Mouse (Mus musculus) lung, embryonic 16.5 days (tissue): ENCODE results near the gene Gpr87. TPM values are rescaled to one million over a fixed set of nuclear protein-coding genes. Genes with fewer than 3 reads are reported as not detected.

ENCODE experiments used
- ATAC-seq: fragments of 200-750 bp; cut with Nextera tagmentation; 2 replicates; pipeline ENCODE4 v1.8.0; 2017; ENCODE audit warnings: low read depth, mild to moderate bottlenecking, moderate library complexity
- H3K27ac ChIP-seq: fragments of 300-500 bp; sonication (generic); 2 replicates; pipeline ENCODE4 v1.5.1; 2014; ENCODE audit warnings: mild to moderate bottlenecking, control low read depth, low read length
- H3K27me3 ChIP-seq: fragments of 300-500 bp; sonication (generic); 2 replicates; pipeline ENCODE4 v1.6.1; 2014; ENCODE audit warnings: low read depth, low read length, mixed read lengths; ENCODE audit not compliant: control insufficient read depth, insufficient read depth
- H3K36me3 ChIP-seq: fragments of 300-500 bp; sonication (generic); 2 replicates; pipeline ENCODE4 v1.6.1; 2014; ENCODE audit warnings: low read length; ENCODE audit not compliant: control insufficient read depth, insufficient read depth
- H3K4me1 ChIP-seq: fragments of 300-500 bp; sonication (generic); replicated peaks from 2 replicates; pipeline ENCODE4 v1.6.1; 2014; ENCODE audit warnings: low read length, mixed read lengths; ENCODE audit not compliant: control insufficient read depth, insufficient read depth
- H3K4me2 ChIP-seq: fragments of 300-500 bp; sonication (generic); 2 replicates; pipeline ENCODE4 v1.6.1; 2014; ENCODE audit warnings: low read depth, low read length, control low read depth
- H3K4me3 ChIP-seq: fragments of 300-500 bp; sonication (generic); 2 replicates; pipeline ENCODE4 v1.5.1; 2014; ENCODE audit warnings: mild to moderate bottlenecking, low read length, control low read depth
- H3K9ac ChIP-seq: fragments of 300-500 bp; sonication (generic); 2 replicates; pipeline ENCODE4 v1.6.1; 2014; ENCODE audit warnings: low read length, control low read depth
- H3K9me3 ChIP-seq: fragments of 300-500 bp; sonication (generic); 2 replicates; pipeline ENCODE4 v1.6.1; 2016; ENCODE audit warnings: low read length; ENCODE audit not compliant: control insufficient read depth
- WGBS: fragments of 180-500 bp; shearing (Covaris S2); extraction: QIAGEN DNeasy Blood & Tissue Kit; methylation state at CpG from one replicate; pipeline ENCODE4 v1.1.7; 2014; 5-methylcytosine and 5-hydroxymethylcytosine counted together
- polyA plus RNA-seq: library from polyadenylated mRNA; unstranded; fragments of >200 nt; fragmentation: Nextera tagmentation; extraction: Ambion mirVana; gene quantifications from 2 replicates; pipeline ENCODE4 v1.2.1, GENCODE M21; 2015

Gene Gpr87
- 0.20 TPM in 1 of 2 replicates, not detected in the other for polyA plus RNA-seq

DNA sequence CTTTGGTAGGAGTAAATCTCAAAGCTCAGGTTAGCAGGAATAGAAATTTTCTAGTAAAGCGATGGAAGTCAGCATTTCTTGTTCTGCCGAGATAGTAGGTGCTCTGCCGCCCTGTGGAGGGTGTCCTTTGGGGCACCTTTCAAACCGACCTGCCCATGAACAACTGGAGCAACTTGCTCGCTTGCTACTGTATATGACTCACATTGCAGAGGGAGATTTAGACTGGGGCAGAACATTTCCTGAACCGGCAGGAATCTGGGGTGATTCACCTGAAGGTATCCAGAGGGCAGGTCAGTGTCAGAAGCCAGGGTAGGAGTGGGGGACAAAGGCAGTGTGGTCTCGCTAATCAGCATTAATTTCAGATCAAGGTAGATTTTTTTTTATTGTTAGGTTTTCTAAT lies at the start of gene Gpr87:
Gene Gpr87 (minus strand): TSS at position 167 of the 400 bp plus-strand sequence.
- WGBS, result 79% methylated on average over 7 of the region's 7 CpGs
- no peak within 1 kb of the TSS for H3K4me2 ChIP-seq
- H3K36me3 ChIP-seq, result no peaks in the 10 kb centered on the region
- no peaks in the 10 kb centered on the region for H3K27me3 ChIP-seq
- H3K4me1 ChIP-seq, result no peaks in the 10 kb centered on the region
- H3K27ac ChIP-seq, result no peak within 1 kb of the TSS
- no peak within 1 kb of the TSS for H3K4me3 ChIP-seq
- no peak for ATAC-seq
- no peak within 1 kb of the TSS for H3K9ac ChIP-seq
- no peaks in the 10 kb centered on the region for H3K9me3 ChIP-seq

DNA sequence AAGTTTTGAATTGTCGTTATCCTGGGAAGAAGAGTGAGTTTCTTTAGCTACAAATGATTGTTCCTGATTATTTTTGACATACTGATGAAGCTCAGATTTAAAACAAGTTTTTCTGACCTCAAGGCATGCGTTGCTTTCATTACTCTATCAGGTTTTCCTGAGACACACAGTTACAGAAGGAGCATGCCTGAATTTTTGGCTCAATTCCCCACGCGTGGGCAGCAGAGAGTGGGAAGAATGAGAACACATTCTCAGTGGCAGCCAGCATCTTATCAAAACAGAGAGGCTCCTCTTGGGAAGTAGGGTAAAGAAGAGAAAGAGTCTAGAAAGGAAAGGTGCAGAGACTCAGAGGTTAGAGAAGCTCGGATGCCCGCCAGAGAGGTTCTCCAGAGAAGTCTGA lies 48.5 kb upstream of the Gpr87 start:
- no peaks in the 10 kb centered on the region for H3K36me3 ChIP-seq
- H3K9ac ChIP-seq, result no peak overlapping the region
- H3K4me3 ChIP-seq, result no peak overlapping the region
- ATAC-seq, result no peak
- H3K9me3 ChIP-seq, result no peaks in the 10 kb centered on the region
- H3K27me3 ChIP-seq, result no peaks in the 10 kb centered on the region
- H3K4me2 ChIP-seq, result no peak overlapping the region
- 59% methylated on average over 6 of the region's 6 CpGs for WGBS
- no peak overlapping the region for H3K27ac ChIP-seq
- no peaks in the 10 kb centered on the region for H3K4me1 ChIP-seq

DNA sequence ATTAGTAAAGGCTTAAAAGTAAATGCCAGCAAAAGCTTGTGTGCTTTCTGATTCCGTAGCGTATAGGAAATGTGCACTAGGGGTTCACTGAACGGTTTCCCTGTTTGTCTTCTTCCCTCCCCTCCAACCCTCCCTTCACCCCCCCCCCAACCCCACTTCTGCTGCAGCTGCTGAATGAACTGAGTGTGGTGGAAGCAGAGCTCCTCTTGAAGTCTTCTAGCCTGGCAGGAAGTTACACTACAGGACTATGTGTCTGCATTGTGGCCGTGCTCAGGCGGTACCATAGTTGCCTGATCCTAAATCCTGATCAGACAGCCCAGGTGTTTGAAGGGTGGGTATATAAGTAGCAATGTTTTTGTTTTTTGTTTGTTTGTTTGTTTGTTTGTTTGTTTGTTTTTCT lies 40.0 kb upstream of the Gpr87 start:
- Histone ChIP-seq H3K4me2 (no peak overlapping the region), H3K9ac (no peak overlapping the region), H3K4me3 (no peak overlapping the region), H3K27ac (no peak overlapping the region), H3K9me3 (no peaks in the 10 kb centered on the region), H3K36me3 (no peaks in the 10 kb centered on the region), H3K4me1 (0 out of 2 replicates have a peak, but pooled peaks cover 2% of the 10 kb centered on the region), H3K27me3 (no peaks in the 10 kb centered on the region)
- WGBS, result 57% methylated on average over 5 of the region's 5 CpGs
- ATAC-seq, result no peak

DNA sequence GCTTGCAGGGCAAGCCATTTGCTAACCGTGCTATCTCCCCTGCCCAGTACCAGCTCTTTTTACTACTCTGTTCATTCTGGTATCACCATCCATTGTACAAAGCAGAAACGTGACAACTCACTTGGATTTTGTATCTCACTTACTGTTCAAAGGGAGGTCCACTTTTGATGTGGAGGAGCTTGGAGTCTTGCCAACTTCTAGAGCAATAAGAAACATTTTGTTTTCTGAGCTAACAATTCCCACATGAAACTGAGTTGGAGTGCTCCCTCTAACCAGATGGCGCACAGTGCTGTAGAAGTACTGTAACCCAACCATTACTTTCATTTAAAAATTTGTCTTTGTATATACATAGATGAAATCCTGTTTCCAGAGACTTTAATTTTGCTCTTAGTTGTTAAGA lies 36.0 kb upstream of the Gpr87 start:
- no peaks in the 10 kb centered on the region for H3K27me3 ChIP-seq
- ATAC-seq, result no peak
- H3K4me1 ChIP-seq, result peaks cover 17% of the 10 kb centered on the region
- H3K9me3 ChIP-seq, result no peaks in the 10 kb centered on the region
- no peak overlapping the region for H3K9ac ChIP-seq
- H3K36me3 ChIP-seq, result no peaks in the 10 kb centered on the region
- no peak overlapping the region for H3K4me2 ChIP-seq
- no peak overlapping the region for H3K4me3 ChIP-seq
- no peak overlapping the region for H3K27ac ChIP-seq
- 35% methylated on average over 3 of the region's 3 CpGs for WGBS

GRCm38 (mm10) chr3:59228730-59229551 lies 34.0 kb upstream of the Gpr87 start:
- Histone ChIP-seq H3K4me2 (peak overlapping the region; percentile 46), H3K4me3 (peak overlapping the region; percentile 9; the same call in 1 of the 2 replicates), H3K9me3 (no peaks in the 10 kb centered on the region), H3K27ac (peak overlapping the region; percentile 95), H3K36me3 (no peaks in the 10 kb centered on the region), H3K27me3 (no peaks in the 10 kb centered on the region), H3K4me1 (peaks cover 15% of the 10 kb centered on the region), H3K9ac (no peak overlapping the region)
- 18% methylated on average over 10 of the region's 10 CpGs for WGBS
- peak; percentile 92 for ATAC-seq

- H3K4me1 ChIP-seq, result peaks cover 15% of the 10 kb centered on the region
- ATAC-seq, result no peak
- 95% methylated on average over 9 of the region's 9 CpGs for WGBS
Observed at GRCm38 (mm10) chr3:59227696-59228095, 32.8 kb upstream of the Gpr87 start.

GRCm38 (mm10) chr3:59225411-59225810 lies 30.5 kb upstream of the Gpr87 start:
- Histone ChIP-seq H3K36me3 (no peaks in the 10 kb centered on the region), H3K9ac (no peak overlapping the region), H3K4me3 (no peak overlapping the region), H3K27ac (no peak overlapping the region), H3K27me3 (no peaks in the 10 kb centered on the region), H3K4me2 (no peak overlapping the region), H3K4me1 (peaks cover 15% of the 10 kb centered on the region), H3K9me3 (no peaks in the 10 kb centered on the region)
- no peak for ATAC-seq

More at GRCm38 (mm10) chr3:59227696-59228095, 32.8 kb upstream of the Gpr87 start:
- H3K4me3 ChIP-seq, result no peak overlapping the region
- H3K36me3 ChIP-seq, result no peaks in the 10 kb centered on the region
- no peak overlapping the region for H3K9ac ChIP-seq
- no peaks in the 10 kb centered on the region for H3K27me3 ChIP-seq
- no peaks in the 10 kb centered on the region for H3K9me3 ChIP-seq
- H3K4me2 ChIP-seq, result no peak overlapping the region
- no peak overlapping the region for H3K27ac ChIP-seq

- Histone ChIP-seq H3K4me2 (no peak overlapping the region), H3K36me3 (no peaks in the 10 kb centered on the region), H3K27me3 (no peaks in the 10 kb centered on the region), H3K9me3 (no peaks in the 10 kb centered on the region), H3K9ac (no peak overlapping the region), H3K4me1 (peaks cover 3% of the 10 kb centered on the region; the same call in 1 of the 2 replicates), H3K4me3 (no peak overlapping the region), H3K27ac (no peak overlapping the region)
- ATAC-seq, result no peak
- WGBS, result 79% methylated on average over 2 of the region's 2 CpGs
Observed at GRCm38 (mm10) chr3:59222303-59222702, 27.4 kb upstream of the Gpr87 start.

DNA sequence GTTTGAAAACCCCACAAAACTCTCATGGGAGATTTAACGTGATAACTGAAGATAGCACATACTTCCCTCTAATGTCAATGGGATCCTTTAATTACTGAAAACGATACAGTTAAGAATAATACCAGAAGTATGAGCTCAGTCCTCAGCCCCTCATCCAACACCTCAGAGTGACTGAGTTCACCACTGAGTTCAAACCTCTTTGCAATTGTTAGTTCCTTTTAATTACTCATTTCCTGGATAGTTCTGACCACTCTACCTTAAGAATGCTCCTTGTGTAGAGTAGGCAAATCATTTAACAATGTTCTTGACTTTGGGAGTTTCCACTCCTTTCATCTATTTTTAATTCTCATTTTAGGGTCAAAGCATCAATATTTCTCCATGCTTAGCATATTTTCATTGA lies 24.4 kb upstream of the Gpr87 start:
- no peak overlapping the region for H3K27ac ChIP-seq
- peaks cover 3% of the 10 kb centered on the region; the same call in 1 of the 2 replicates for H3K4me1 ChIP-seq
- ATAC-seq, result no peak
- H3K4me2 ChIP-seq, result no peak overlapping the region
- no peak overlapping the region for H3K9ac ChIP-seq
- 46% methylated on average over 2 of the region's 2 CpGs for WGBS
- H3K4me3 ChIP-seq, result no peak overlapping the region
- H3K27me3 ChIP-seq, result no peaks in the 10 kb centered on the region
- H3K36me3 ChIP-seq, result no peaks in the 10 kb centered on the region
- no peaks in the 10 kb centered on the region for H3K9me3 ChIP-seq
